Mouse (Mus musculus): ENCODE measurements around the gene Cyp46a1. TPM values are rescaled to one million over a fixed set of nuclear protein-coding genes. Genes with fewer than 3 reads are reported as not detected.

The Cyp46a1 gene
- total RNA-seq (2014; rRNA removed; ENCODE audit: low replicate concordance) (1.0 and 3.6 TPM in 2 replicates), polyA plus RNA-seq (2015; fragmentation: Nextera tagmentation; extraction: Ambion mirVana) (3.0 and 3.1 TPM in 2 replicates)

GRCm38 (mm10) chr12:108333895-108334445 lies at the start of gene Cyp46a1:
Cyp46a1 (plus strand) TSS chr12:108334381.
- H3K27ac ChIP-seq (ENCODE audit: low read depth): peak within 1 kb of the TSS; percentile 39; the same call in 1 of the 2 replicates
- no peaks in the 10 kb centered on the region for H3K36me3 ChIP-seq (replicated peaks; ENCODE audit: control insufficient read depth, insufficient read depth, low read length)
- H3K4me2 ChIP-seq (ENCODE audit: low read depth, low read length): peak within 1 kb of the TSS; percentile 98
- ATAC-seq (ENCODE audit: insufficient read depth, low read depth) (peak; percentile 93), DNase-seq (ENCODE audit: low spot score) (peak; percentile 99)
- under 1% methylated on average over 34 of the region's 56 CpGs for WGBS
- H3K9ac ChIP-seq (replicated peaks; ENCODE audit: low read depth, low read length): peak within 1 kb of the TSS; percentile 38
- H3K4me1 ChIP-seq (ENCODE audit: control insufficient read depth, insufficient read depth): 0 out of 2 replicates have a peak, but pooled peaks cover 10% of the 10 kb centered on the region
- H3K4me3 ChIP-seq (ENCODE audit: low read depth, low read length): peak within 1 kb of the TSS; percentile 62
- no peak for TF ChIP-seq EP300 (IDR thresholded peaks at IDR 0.05; ENCODE audit: low read depth)
- TF ChIP-seq CTCF (IDR thresholded peaks at IDR 0.05; ENCODE audit: low read depth): peak; percentile 24
- peaks cover 33% of the 10 kb centered on the region for H3K27me3 ChIP-seq (ENCODE audit: control insufficient read depth, insufficient read depth, low read length)
- H3K9me3 ChIP-seq (replicated peaks; ENCODE audit: control insufficient read depth, low read length): no peaks in the 10 kb centered on the region

GRCm38 (mm10) chr12:108284455-108285224 lies 49.5 kb upstream of the Cyp46a1 start:
- Histone ChIP-seq H3K4me1 (ENCODE audit: control insufficient read depth, insufficient read depth) (no peaks in the 10 kb centered on the region), H3K4me3 (ENCODE audit: low read depth, low read length) (no peak overlapping the region), H3K9me3 (replicated peaks; ENCODE audit: control insufficient read depth, low read length) (no peaks in the 10 kb centered on the region), H3K27ac (ENCODE audit: low read depth) (no peak overlapping the region), H3K36me3 (replicated peaks; ENCODE audit: control insufficient read depth, insufficient read depth, low read length) (no peaks in the 10 kb centered on the region), H3K27me3 (ENCODE audit: control insufficient read depth, insufficient read depth, low read length) (no peaks in the 10 kb centered on the region), H3K4me2 (ENCODE audit: low read depth, low read length) (no peak overlapping the region), H3K9ac (replicated peaks; ENCODE audit: low read depth, low read length) (no peak overlapping the region)
- TF ChIP-seq CTCF (IDR thresholded peaks at IDR 0.05; ENCODE audit: low read depth): no peak
- TF ChIP-seq EP300 (IDR thresholded peaks at IDR 0.05; ENCODE audit: low read depth): no peak
- DNase-seq (ENCODE audit: low spot score): no peak
- no peak for ATAC-seq (ENCODE audit: insufficient read depth, low read depth)
- 49% methylated on average over 14 of the region's 14 CpGs for WGBS

- TF ChIP-seq EP300 (IDR thresholded peaks at IDR 0.05; ENCODE audit: low read depth) (no peak), CTCF (IDR thresholded peaks at IDR 0.05; ENCODE audit: low read depth) (no peak)
- Histone ChIP-seq H3K27me3 (ENCODE audit: control insufficient read depth, insufficient read depth, low read length) (no peaks in the 10 kb centered on the region), H3K4me1 (ENCODE audit: control insufficient read depth, insufficient read depth) (no peaks in the 10 kb centered on the region), H3K36me3 (replicated peaks; ENCODE audit: control insufficient read depth, insufficient read depth, low read length) (no peaks in the 10 kb centered on the region), H3K9ac (replicated peaks; ENCODE audit: low read depth, low read length) (no peak overlapping the region), H3K27ac (ENCODE audit: low read depth) (no peak overlapping the region), H3K4me2 (ENCODE audit: low read depth, low read length) (no peak overlapping the region), H3K9me3 (replicated peaks; ENCODE audit: control insufficient read depth, low read length) (no peaks in the 10 kb centered on the region), H3K4me3 (ENCODE audit: low read depth, low read length) (no peak overlapping the region)
- DNase-seq (ENCODE audit: low spot score) (no peak), ATAC-seq (ENCODE audit: insufficient read depth, low read depth) (no peak)
- 43% methylated on average over 11 of the region's 11 CpGs for WGBS
Measured at GRCm38 (mm10) chr12:108285225-108286011, 48.8 kb upstream of the Cyp46a1 start.

- H3K4me3 ChIP-seq (ENCODE audit: low read depth, low read length): no peak overlapping the region
- DNase-seq (ENCODE audit: low spot score): no peak
- H3K36me3 ChIP-seq (replicated peaks; ENCODE audit: control insufficient read depth, insufficient read depth, low read length): no peaks in the 10 kb centered on the region
- no peak overlapping the region for H3K9ac ChIP-seq (replicated peaks; ENCODE audit: low read depth, low read length)
- no peak overlapping the region for H3K27ac ChIP-seq (ENCODE audit: low read depth)
- TF ChIP-seq CTCF (IDR thresholded peaks at IDR 0.05; ENCODE audit: low read depth) (no peak), EP300 (IDR thresholded peaks at IDR 0.05; ENCODE audit: low read depth) (no peak)
- H3K9me3 ChIP-seq (replicated peaks; ENCODE audit: control insufficient read depth, low read length): no peaks in the 10 kb centered on the region
- WGBS: 80% methylated on average over 4 of the region's 4 CpGs
- H3K4me2 ChIP-seq (ENCODE audit: low read depth, low read length): no peak overlapping the region
- no peak for ATAC-seq (ENCODE audit: insufficient read depth, low read depth)
- no peaks in the 10 kb centered on the region for H3K4me1 ChIP-seq (ENCODE audit: control insufficient read depth, insufficient read depth)
- H3K27me3 ChIP-seq (ENCODE audit: control insufficient read depth, insufficient read depth, low read length): no peaks in the 10 kb centered on the region
Measured at GRCm38 (mm10) chr12:108286381-108286780, 47.8 kb upstream of the Cyp46a1 start.

- Histone ChIP-seq H3K4me1 (ENCODE audit: control insufficient read depth, insufficient read depth) (no peaks in the 10 kb centered on the region), H3K4me2 (ENCODE audit: low read depth, low read length) (no peak overlapping the region), H3K9me3 (replicated peaks; ENCODE audit: control insufficient read depth, low read length) (no peaks in the 10 kb centered on the region), H3K36me3 (replicated peaks; ENCODE audit: control insufficient read depth, insufficient read depth, low read length) (no peaks in the 10 kb centered on the region), H3K9ac (replicated peaks; ENCODE audit: low read depth, low read length) (no peak overlapping the region), H3K27ac (ENCODE audit: low read depth) (no peak overlapping the region), H3K4me3 (ENCODE audit: low read depth, low read length) (no peak overlapping the region), H3K27me3 (ENCODE audit: control insufficient read depth, insufficient read depth, low read length) (no peaks in the 10 kb centered on the region)
- TF ChIP-seq EP300 (IDR thresholded peaks at IDR 0.05; ENCODE audit: low read depth): no peak
- TF ChIP-seq CTCF (IDR thresholded peaks at IDR 0.05; ENCODE audit: low read depth): no peak
- no peak for ATAC-seq (ENCODE audit: insufficient read depth, low read depth)
- WGBS: 91% methylated on average over 8 of the region's 8 CpGs
- DNase-seq (ENCODE audit: low spot score): no peak
Measured at GRCm38 (mm10) chr12:108287011-108287410, 47.2 kb upstream of the Cyp46a1 start.

All from heart, postnatal 0 days (tissue).